Mouse (Mus musculus) limb, embryonic 15.5 days (tissue): ENCODE data around the gene Foxp1. TPM values are rescaled to one million over a fixed set of nuclear protein-coding genes. Genes with fewer than 3 reads are reported as not detected.

Source experiments
- ATAC-seq: fragments of 200-750 bp; cut with Nextera tagmentation; 2 replicates; pipeline ENCODE4 v1.8.0; 2017; ENCODE audit warnings: low read depth, moderate TSS enrichment; ENCODE audit not compliant: insufficient number of reproducible peaks, low FRiP score, low TSS enrichment
- H3K27ac ChIP-seq: fragments of 300-500 bp; sonication (generic); 2 replicates; pipeline ENCODE4 v1.5.1; 2015; ENCODE audit warnings: moderate library complexity, mild to moderate bottlenecking, inconsistent platforms
- H3K27me3 ChIP-seq: fragments of 300-500 bp; sonication (generic); 2 replicates; pipeline ENCODE4 v1.6.1; 2015; ENCODE audit warnings: inconsistent platforms
- H3K36me3 ChIP-seq: fragments of 300-500 bp; sonication (generic); 2 replicates; pipeline ENCODE4 v1.6.1; 2015; ENCODE audit warnings: inconsistent platforms
- H3K4me1 ChIP-seq: fragments of 300-500 bp; sonication (generic); 2 replicates; pipeline ENCODE4 v1.6.1; 2015; ENCODE audit warnings: inconsistent platforms
- H3K4me2 ChIP-seq: fragments of 300-500 bp; sonication (generic); 2 replicates; pipeline ENCODE4 v1.6.1; 2015; ENCODE audit warnings: mild to moderate bottlenecking, inconsistent platforms
- H3K4me3 ChIP-seq: fragments of 300-500 bp; sonication (generic); 2 replicates; pipeline ENCODE4 v1.5.1; 2015; ENCODE audit warnings: mild to moderate bottlenecking, inconsistent platforms
- H3K9ac ChIP-seq: fragments of 300-500 bp; sonication (generic); 2 replicates; pipeline ENCODE4 v1.6.1; 2015; ENCODE audit warnings: inconsistent platforms
- H3K9me3 ChIP-seq: fragments of 300-500 bp; sonication (generic); 2 replicates; pipeline ENCODE4 v1.6.1; 2016; ENCODE audit warnings: inconsistent platforms
- WGBS: fragments of 180-500 bp; shearing (Covaris S2); methylation state at CpG from one replicate; pipeline ENCODE4 v1.1.7; 2015; 5-methylcytosine and 5-hydroxymethylcytosine counted together
- polyA plus RNA-seq: library from polyadenylated mRNA; unstranded; fragments of >200 nt; fragmentation: Nextera tagmentation; extraction: Ambion mirVana; gene quantifications from 2 replicates; pipeline ENCODE4 v1.2.1, GENCODE M21; 2015

The Foxp1 gene
- polyA plus RNA-seq, 1 experiment from 2014 or later, result 142 TPM

DNA sequence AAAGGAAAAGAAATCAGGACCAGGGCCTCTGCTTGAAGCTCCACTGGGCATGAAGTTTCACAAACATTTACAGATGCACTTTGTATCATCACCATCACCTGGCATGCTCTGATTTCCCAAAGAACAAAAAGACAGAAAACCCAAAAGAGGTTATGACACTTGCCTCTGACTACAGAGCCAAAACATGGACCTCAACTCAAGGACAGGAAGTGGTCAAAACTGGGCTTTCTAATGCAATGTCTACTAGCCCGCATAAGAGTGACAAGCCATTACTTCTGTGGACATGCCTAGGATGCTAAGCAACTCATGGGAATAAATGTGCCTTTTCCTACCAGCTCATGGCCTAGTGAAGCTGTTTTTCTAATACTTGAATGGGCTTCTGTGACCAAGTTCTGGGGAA is 526.2 kb downstream of the Foxp1 start:
- no peak overlapping the region for H3K9ac ChIP-seq
- H3K36me3 ChIP-seq, result no peaks in the 10 kb centered on the region
- no peaks in the 10 kb centered on the region for H3K27me3 ChIP-seq
- H3K4me1 ChIP-seq, result peaks cover 27% of the 10 kb centered on the region; the same call in 1 of the 2 replicates
- H3K9me3 ChIP-seq, result no peaks in the 10 kb centered on the region
- 90% methylated on average over 1 of the region's 1 CpGs for WGBS
- no peak for ATAC-seq
- H3K4me2 ChIP-seq, result no peak overlapping the region
- no peak overlapping the region for H3K27ac ChIP-seq
- H3K4me3 ChIP-seq, result no peak overlapping the region

DNA sequence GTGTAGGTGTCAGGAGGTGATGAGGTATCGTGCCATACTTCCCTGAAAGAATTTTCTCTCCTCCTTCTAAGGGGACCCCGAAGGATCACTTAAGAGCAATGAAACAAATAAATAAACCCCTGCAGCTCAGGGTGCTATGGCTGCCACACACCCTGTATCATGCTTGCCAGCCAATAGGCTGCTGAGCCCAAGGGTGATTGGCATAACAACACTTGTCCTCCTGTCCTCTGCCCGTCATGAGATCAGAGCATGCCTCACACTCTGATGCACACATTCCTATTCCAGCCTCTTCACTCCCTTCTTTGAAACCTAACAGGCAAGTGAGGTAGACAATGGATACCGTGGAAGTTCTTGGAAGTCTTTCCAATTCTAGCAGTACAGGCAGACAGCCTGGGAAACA is 526.8 kb downstream of the Foxp1 start:
- H3K4me2 ChIP-seq, result no peak overlapping the region
- no peak for ATAC-seq
- no peak overlapping the region for H3K9ac ChIP-seq
- H3K36me3 ChIP-seq, result no peaks in the 10 kb centered on the region
- H3K4me3 ChIP-seq, result no peak overlapping the region
- peaks cover 23% of the 10 kb centered on the region; the same call in 1 of the 2 replicates for H3K4me1 ChIP-seq
- no peaks in the 10 kb centered on the region for H3K27me3 ChIP-seq
- no peak overlapping the region for H3K27ac ChIP-seq
- H3K9me3 ChIP-seq, result no peaks in the 10 kb centered on the region
- WGBS, result 71% methylated on average over 4 of the region's 4 CpGs

DNA sequence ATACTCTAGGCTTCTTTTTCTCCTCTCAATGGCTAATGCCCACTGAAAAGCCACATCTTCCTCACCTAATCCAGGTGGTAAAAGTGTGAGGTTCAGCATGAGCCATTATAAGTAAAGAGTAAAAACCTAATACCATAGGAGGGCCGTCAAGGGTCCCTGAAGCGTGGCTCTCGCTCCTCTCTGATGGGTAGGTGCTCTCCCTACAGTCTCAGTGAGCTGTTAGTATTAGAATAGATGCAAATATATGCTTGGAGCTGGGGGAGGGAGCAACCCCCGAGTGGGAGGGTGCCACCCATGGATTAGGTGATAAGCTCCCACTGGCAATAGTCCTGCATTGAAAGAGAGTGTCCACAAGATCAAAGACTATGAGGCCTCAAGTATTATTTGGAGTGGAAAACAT is 527.6 kb downstream of the Foxp1 start:
- Histone ChIP-seq H3K36me3 (no peaks in the 10 kb centered on the region), H3K9ac (no peak overlapping the region), H3K27ac (no peak overlapping the region), H3K4me1 (peaks cover 23% of the 10 kb centered on the region; the same call in 1 of the 2 replicates), H3K4me2 (no peak overlapping the region), H3K4me3 (no peak overlapping the region), H3K27me3 (no peaks in the 10 kb centered on the region), H3K9me3 (no peaks in the 10 kb centered on the region)
- WGBS, result 77% methylated on average over 4 of the region's 4 CpGs
- no peak for ATAC-seq

DNA sequence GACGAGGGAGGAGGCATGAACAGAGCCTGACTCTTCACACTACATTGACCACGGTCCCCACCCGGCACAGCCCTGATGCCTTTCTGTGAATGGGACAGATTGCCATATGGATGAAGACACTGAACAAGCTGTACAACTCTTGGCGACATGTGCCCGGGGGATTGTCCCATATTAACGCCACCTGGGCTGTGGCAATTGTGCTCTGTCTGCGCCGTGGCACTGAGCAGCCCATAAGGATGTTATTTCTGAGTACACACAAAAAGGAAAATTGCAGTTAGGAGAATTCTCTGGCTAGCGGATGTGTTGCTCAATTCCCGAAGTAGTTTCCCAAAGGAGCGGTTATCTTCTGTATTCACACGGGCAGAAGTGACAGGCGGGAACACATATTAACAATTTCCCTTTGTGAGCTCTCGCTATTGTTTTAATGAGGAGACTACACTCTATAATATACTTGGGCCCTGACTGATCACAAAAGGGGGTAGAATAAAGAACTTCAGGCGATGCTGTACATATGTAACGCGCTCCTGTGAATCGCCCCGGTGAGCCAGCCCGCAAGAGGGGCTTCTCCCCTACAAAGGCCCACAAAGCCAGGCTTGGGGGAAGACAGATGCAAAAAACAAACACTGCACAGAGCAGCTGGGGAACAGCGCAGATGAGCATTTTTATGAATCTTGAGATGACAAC is 528.3 kb downstream of the Foxp1 start:
- Histone ChIP-seq H3K9ac (no peak overlapping the region), H3K27ac (no peak overlapping the region), H3K4me2 (no peak overlapping the region), H3K9me3 (no peaks in the 10 kb centered on the region), H3K4me3 (no peak overlapping the region), H3K27me3 (no peaks in the 10 kb centered on the region), H3K36me3 (no peaks in the 10 kb centered on the region), H3K4me1 (0 out of 2 replicates have a peak, but pooled peaks cover 19% of the 10 kb centered on the region)
- WGBS, result 69% methylated on average over 21 of the region's 21 CpGs
- no peak for ATAC-seq

DNA sequence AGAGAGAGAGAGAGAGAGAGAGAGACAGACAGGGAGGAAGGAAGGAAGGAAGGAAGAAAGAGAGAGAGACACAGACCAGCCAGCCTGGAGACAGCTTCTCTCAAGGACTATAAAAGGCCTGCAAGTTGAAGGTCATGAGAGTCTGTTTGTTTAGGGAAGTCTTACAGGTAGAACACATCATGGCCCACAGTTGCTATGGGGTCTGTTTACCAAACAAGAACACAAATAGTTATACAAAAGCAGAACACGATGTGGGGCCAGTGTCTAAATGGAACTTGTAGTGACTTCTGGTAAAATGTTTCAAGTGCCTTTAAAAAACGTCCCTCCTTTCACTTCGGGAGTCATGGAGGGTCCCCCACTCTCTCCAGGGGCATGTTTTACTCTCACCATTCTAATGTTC is 529.3 kb downstream of the Foxp1 start:
- 69% methylated on average over 3 of the region's 3 CpGs for WGBS
- no peak overlapping the region for H3K4me3 ChIP-seq
- no peak overlapping the region for H3K4me2 ChIP-seq
- H3K27ac ChIP-seq, result no peak overlapping the region
- no peaks in the 10 kb centered on the region for H3K9me3 ChIP-seq
- 0 out of 2 replicates have a peak, but pooled peaks cover 16% of the 10 kb centered on the region for H3K4me1 ChIP-seq
- no peaks in the 10 kb centered on the region; the same call in 1 of the 2 replicates for H3K36me3 ChIP-seq
- no peak overlapping the region for H3K9ac ChIP-seq
- no peaks in the 10 kb centered on the region for H3K27me3 ChIP-seq
- ATAC-seq, result no peak

DNA sequence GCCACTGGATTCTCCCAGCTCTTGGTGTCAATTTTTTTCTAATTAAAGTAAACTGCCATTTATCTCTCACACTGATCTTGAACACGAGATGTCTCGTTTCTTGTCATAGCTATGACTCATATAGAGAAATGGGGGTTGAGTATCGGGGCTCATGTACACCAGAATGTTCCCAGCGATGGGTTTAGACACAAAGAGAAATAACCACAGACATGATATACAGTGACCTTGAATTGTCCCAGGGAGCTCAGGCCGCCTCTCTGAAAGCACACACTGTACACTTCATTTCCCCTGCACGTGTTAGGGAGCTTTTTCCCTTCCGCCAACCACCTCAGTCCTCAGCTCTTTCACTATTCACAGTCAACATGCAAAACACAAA is 529.8 kb downstream of the Foxp1 start:
- no peaks in the 10 kb centered on the region for H3K27me3 ChIP-seq
- H3K9ac ChIP-seq, result no peak overlapping the region
- H3K27ac ChIP-seq, result no peak overlapping the region
- no peaks in the 10 kb centered on the region; the same call in 1 of the 2 replicates for H3K36me3 ChIP-seq
- no peak overlapping the region for H3K4me3 ChIP-seq
- 0 out of 2 replicates have a peak, but pooled peaks cover 16% of the 10 kb centered on the region for H3K4me1 ChIP-seq
- H3K4me2 ChIP-seq, result no peak overlapping the region
- WGBS, result 76% methylated on average over 7 of the region's 7 CpGs
- no peaks in the 10 kb centered on the region for H3K9me3 ChIP-seq
- no peak for ATAC-seq

DNA sequence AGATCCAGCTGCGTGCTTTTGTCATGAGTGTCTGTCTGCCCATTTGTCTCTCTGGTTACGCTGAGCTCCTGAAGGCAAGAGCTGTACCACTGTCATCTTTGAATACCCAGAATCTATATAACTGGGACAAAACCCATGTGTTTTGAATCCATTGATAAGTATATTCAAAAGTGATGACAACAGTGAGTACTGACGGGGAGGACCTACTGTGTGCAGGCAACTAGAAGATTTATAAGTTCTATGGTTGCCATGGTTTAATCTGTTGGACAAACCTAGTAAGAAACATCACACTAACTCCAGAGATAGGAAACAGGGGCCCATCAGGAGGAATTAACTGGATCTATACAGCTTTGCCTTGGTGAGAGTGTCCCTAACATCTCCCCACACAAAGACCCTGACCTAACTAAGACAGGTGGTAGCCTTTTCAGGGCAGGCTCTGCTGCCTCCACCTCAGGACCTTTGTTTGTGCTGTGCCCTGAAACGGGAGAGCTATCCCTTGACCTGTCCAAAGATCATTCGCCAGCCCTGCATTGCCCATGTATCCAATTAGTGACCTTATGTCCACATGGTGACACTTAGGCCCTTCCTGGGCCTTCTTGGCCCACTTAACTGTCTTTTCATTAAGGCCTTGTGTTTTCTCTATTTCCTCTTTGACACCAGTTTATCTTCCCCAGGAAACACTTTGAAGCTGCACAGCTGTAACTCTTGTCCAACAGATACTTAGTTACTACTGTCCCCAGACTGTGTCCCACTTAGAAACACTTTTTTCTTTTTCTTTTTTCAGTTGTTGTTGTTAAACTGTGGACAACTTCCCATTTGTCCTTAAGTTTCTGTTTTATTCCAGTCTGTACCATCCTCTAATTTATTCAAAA is 530.4 kb downstream of the Foxp1 start:
- Histone ChIP-seq H3K4me2 (no peak overlapping the region), H3K9ac (no peak overlapping the region), H3K4me3 (no peak overlapping the region), H3K27ac (no peak overlapping the region), H3K4me1 (0 out of 2 replicates have a peak, but pooled peaks cover 16% of the 10 kb centered on the region), H3K27me3 (no peaks in the 10 kb centered on the region), H3K9me3 (no peaks in the 10 kb centered on the region), H3K36me3 (no peaks in the 10 kb centered on the region; the same call in 1 of the 2 replicates)
- no peak for ATAC-seq
- WGBS, result 75% methylated on average over 5 of the region's 5 CpGs

DNA sequence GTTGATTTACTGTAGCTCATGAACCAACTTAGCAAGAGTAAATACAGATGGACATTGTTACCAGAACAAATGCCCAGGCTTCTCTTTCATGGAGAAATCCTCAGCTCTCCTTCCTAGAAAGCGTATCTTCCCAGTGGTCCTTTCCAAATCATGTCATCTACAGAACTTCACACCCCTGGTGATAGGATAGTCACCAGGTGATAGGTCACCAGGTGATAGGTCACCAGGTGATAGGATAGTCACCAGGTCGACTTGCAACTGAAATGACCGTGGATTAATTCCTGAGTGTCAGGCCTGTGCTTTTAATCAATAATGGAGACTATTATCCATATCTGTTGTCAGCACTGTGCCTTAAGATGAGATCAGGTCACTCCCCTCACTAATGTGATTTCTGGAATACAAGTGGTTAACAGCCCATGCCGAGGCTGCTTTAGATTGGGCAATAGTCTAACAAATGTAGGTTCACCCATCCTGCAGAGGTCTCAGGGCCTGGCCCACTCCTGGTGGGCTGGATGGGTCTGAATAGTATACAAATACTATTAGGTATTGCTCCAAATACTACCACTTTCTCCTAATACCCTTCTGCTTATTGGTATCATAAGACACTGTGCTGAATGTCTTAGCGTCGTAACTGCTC is 534.9 kb downstream of the Foxp1 start:
- H3K9me3 ChIP-seq, result no peaks in the 10 kb centered on the region
- H3K9ac ChIP-seq, result no peak overlapping the region
- H3K4me2 ChIP-seq, result no peak overlapping the region
- no peak overlapping the region for H3K4me3 ChIP-seq
- H3K27ac ChIP-seq, result no peak overlapping the region
- 76% methylated on average over 6 of the region's 6 CpGs for WGBS
- no peak for ATAC-seq
- no peaks in the 10 kb centered on the region for H3K27me3 ChIP-seq
- no peaks in the 10 kb centered on the region for H3K4me1 ChIP-seq
- no peaks in the 10 kb centered on the region; the same call in none of the 2 replicates for H3K36me3 ChIP-seq

DNA sequence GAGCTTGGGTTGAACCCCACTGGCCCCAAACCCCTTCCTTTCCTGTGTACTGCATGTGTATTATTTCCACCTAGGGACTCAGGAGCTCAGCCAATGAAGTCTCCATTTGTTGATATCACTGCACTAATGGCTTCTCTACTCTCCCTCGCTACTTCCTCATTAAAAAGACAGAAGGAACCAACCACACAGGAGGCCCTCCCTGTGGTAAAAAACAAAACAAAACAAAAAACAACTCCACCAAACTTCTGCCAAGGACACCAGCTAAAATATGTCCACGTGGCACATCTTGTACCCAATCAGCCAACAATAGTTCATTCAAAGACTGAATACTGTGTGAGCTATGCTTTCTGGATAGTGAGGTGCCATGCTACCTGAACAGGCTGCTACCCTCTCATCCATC is 537.1 kb downstream of the Foxp1 start:
- 84% methylated on average over 2 of the region's 2 CpGs for WGBS
- H3K27ac ChIP-seq, result no peak overlapping the region
- no peaks in the 10 kb centered on the region for H3K9me3 ChIP-seq
- H3K9ac ChIP-seq, result no peak overlapping the region
- no peaks in the 10 kb centered on the region for H3K4me1 ChIP-seq
- no peak overlapping the region for H3K4me2 ChIP-seq
- ATAC-seq, result no peak
- no peaks in the 10 kb centered on the region for H3K27me3 ChIP-seq
- H3K36me3 ChIP-seq, result no peaks in the 10 kb centered on the region; the same call in none of the 2 replicates
- H3K4me3 ChIP-seq, result no peak overlapping the region

DNA sequence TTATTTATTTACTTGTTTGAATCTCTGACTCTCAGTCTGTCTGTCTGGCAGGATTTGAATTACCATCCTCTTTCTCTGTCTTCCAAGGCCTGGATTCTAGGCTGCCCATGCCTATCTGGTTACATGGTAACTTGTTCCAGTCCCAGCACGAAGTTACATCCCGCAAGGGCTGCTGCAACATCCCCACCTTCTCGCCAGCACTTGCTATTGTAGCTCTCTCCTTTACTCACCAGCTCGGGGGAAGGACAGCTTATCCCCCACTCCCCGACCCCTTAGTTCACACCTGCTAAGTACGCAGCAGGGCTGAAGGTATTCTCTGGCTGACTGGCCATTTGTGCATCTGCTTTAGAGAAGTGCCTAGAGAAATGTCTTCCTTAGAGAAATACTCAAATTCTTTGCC is 537.9 kb downstream of the Foxp1 start:
- H3K27me3 ChIP-seq, result no peaks in the 10 kb centered on the region
- no peak for ATAC-seq
- H3K9ac ChIP-seq, result no peak overlapping the region
- H3K4me3 ChIP-seq, result no peak overlapping the region
- H3K4me2 ChIP-seq, result no peak overlapping the region
- no peaks in the 10 kb centered on the region for H3K9me3 ChIP-seq
- no peaks in the 10 kb centered on the region; the same call in none of the 2 replicates for H3K36me3 ChIP-seq
- H3K4me1 ChIP-seq, result no peaks in the 10 kb centered on the region
- WGBS, result 72% methylated on average over 6 of the region's 6 CpGs
- no peak overlapping the region for H3K27ac ChIP-seq

DNA sequence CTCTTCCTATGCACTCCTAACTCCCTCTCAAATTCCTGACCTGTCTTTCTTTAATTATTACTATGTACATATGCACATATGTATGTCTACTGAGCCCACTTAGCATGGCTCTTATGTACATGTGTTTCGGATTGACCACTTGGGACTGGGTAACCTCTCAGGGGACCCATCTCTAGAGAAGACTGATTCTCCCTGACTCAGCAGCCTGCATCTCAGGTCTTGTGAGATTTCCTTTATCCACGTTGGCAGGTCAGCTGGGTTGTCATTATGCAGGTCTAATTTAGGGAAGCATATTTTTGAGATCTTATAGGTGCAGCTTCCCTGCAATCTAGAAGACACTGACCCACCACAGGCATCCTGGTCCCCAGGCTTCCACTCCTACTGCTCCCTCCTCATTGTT is 538.5 kb downstream of the Foxp1 start:
- Histone ChIP-seq H3K27me3 (no peaks in the 10 kb centered on the region), H3K9me3 (no peaks in the 10 kb centered on the region), H3K4me3 (no peak overlapping the region), H3K9ac (no peak overlapping the region), H3K4me1 (no peaks in the 10 kb centered on the region), H3K36me3 (no peaks in the 10 kb centered on the region; the same call in none of the 2 replicates), H3K4me2 (no peak overlapping the region), H3K27ac (no peak overlapping the region)
- ATAC-seq, result no peak
- 73% methylated on average over 2 of the region's 2 CpGs for WGBS
